Mouse (Mus musculus) heart, adult 2 months (tissue): ENCODE results near the gene Appl1. TPM values are rescaled to one million over a fixed set of nuclear protein-coding genes. Genes with fewer than 3 reads are reported as not detected.
A peak's percentile ranks its signal among the peaks of the same experiment; 100 is the strongest.
"Not testable (repeated sequence)": the region's sequence is repeated elsewhere in the genome, so short reads cannot be mapped to it uniquely, and the experiment has no call there.

Experiments used
- DNase-seq, 2 experiments: peaks; one replicate each; pipeline ENCODE4 v3.0.0; 2021
- H3K27ac ChIP-seq: fragments of 200-600 bp; 2 replicates; pipeline ENCODE4 v1.8.1; 2022
- H3K27me3 ChIP-seq: fragments of 200-500 bp; 2 replicates; pipeline ENCODE4 v1.6.1; 2012; ENCODE audit warnings: mild to moderate bottlenecking, low read length, inconsistent platforms, mixed read lengths; ENCODE audit not compliant: control insufficient read depth, insufficient read depth
- H3K36me3 ChIP-seq: fragments of 200-500 bp; 2 replicates; pipeline ENCODE4 v1.6.1; 2012; ENCODE audit warnings: low read length, inconsistent platforms; ENCODE audit not compliant: control insufficient read depth, insufficient read depth
- H3K4me1 ChIP-seq: fragments of 200-500 bp; 2 replicates; pipeline ENCODE4 v1.6.1; 2011; ENCODE audit warnings: low read length; ENCODE audit not compliant: control insufficient read depth, insufficient read depth
- H3K4me3 ChIP-seq: fragments of 200-600 bp; 2 replicates; pipeline ENCODE4 v1.8.1; 2022
- H3K79me2 ChIP-seq: fragments of 200-500 bp; replicated peaks from 2 replicates; pipeline ENCODE4 v1.6.1; 2012; ENCODE audit warnings: mild to moderate bottlenecking, inconsistent platforms, low read length, moderate library complexity, mixed read lengths; ENCODE audit not compliant: control insufficient read depth, insufficient read depth
- H3K9ac ChIP-seq: fragments of 200-500 bp; 2 replicates; pipeline ENCODE4 v1.6.1; 2012; ENCODE audit warnings: low read depth, mild to moderate bottlenecking, control low read depth, inconsistent platforms, low read length, mixed read lengths
- CTCF ChIP-seq: fragments of 200-600 bp; IDR thresholded peaks from 2 replicates; pipeline ENCODE4 v1.8.1; 2022; ENCODE audit warnings: antibody characterized with exemption, mild to moderate bottlenecking, moderate library complexity
- EP300 ChIP-seq: fragments of 200-500 bp; IDR thresholded peaks from 2 replicates; pipeline ENCODE4 v1.6.1; 2011; ENCODE audit warnings: low read depth, low read length, control low read depth; ENCODE audit not compliant: insufficient read depth
- POLR2A ChIP-seq: fragments of 200-500 bp; IDR thresholded peaks from 2 replicates; pipeline ENCODE4 v1.6.1; 2011; ENCODE audit warnings: mild to moderate bottlenecking, low read depth, low read length, control low read depth; ENCODE audit not compliant: insufficient read depth
- whole genome bisulfite sequencing: fragments of 180-500 bp; shearing (Covaris S2); methylation state at CpG from one replicate; pipeline ENCODE4 v1.1.7; 2018; 5-methylcytosine and 5-hydroxymethylcytosine counted together
- intact Hi-C: fragments of 180-260 bp; cut with DNase I; formaldehyde crosslinking; loops from one replicate; pipeline ENCODE4 v1.15.1; 2025
- polyA plus RNA-seq: library from polyadenylated mRNA; depleted of rRNA; stranded (reverse); fragments of >200 nt; gene quantifications from 2 replicates; pipeline ENCODE4 v1.2.3, GENCODE M21; 2012
- total RNA-seq, 2 experiments: library from RNA; stranded (reverse); gene quantifications; 2 replicates each; pipeline ENCODE4 v1.2.3; 2021

Gene Appl1
- total and polyA plus RNA-seq, 3 experiments = 3.6 to 19.5 (median 18.9) TPM

GRCm38 (mm10) chr14:26913681-26914268 is 57.3 kb downstream of the Appl1 start:
- no peak for DNase-seq
- no peaks in the 10 kb centered on the region; the same call in 1 of the 2 replicates for H3K4me1 ChIP-seq
- TF ChIP-seq POLR2A (no peak), CTCF (no peak), EP300 (no peak)
- no peak overlapping the region for H3K4me3 ChIP-seq
- no peaks in the 10 kb centered on the region for H3K27me3 ChIP-seq
- H3K79me2 ChIP-seq = no peaks in the 10 kb centered on the region
- no peak overlapping the region for H3K27ac ChIP-seq
- 79% methylated on average over 9 of the region's 9 CpGs for WGBS
- no peak overlapping the region for H3K9ac ChIP-seq
- intact Hi-C loops = no loop called here
- H3K36me3 ChIP-seq = no peaks in the 10 kb centered on the region; the same call in 1 of the 2 replicates

GRCm38 (mm10) chr14:26911826-26912225 is 59.2 kb downstream of the Appl1 start:
- WGBS = 87% methylated on average over 13 of the region's 13 CpGs
- no peaks in the 10 kb centered on the region for H3K79me2 ChIP-seq
- H3K27me3 ChIP-seq = no peaks in the 10 kb centered on the region
- no peak overlapping the region for H3K9ac ChIP-seq
- H3K36me3 ChIP-seq = no peaks in the 10 kb centered on the region
- H3K27ac ChIP-seq = no peak overlapping the region; the same call in 1 of the 2 replicates
- H3K4me1 ChIP-seq = no peaks in the 10 kb centered on the region; the same call in 1 of the 2 replicates
- intact Hi-C loops = no loop called here
- TF ChIP-seq POLR2A (no peak), EP300 (no peak), CTCF (no peak)
- DNase-seq = no peak
- no peak overlapping the region for H3K4me3 ChIP-seq

- intact Hi-C loops = no loop called here
- Histone ChIP-seq H3K4me3 (no peak overlapping the region), H3K9ac (no peak overlapping the region), H3K27ac (peak overlapping the region; percentile 20; the same call in 1 of the 2 replicates), H3K27me3 (no peaks in the 10 kb centered on the region), H3K36me3 (no peaks in the 10 kb centered on the region), H3K79me2 (no peaks in the 10 kb centered on the region), H3K4me1 (no peaks in the 10 kb centered on the region; the same call in 1 of the 2 replicates)
- no peak for TF ChIP-seq EP300
- no peak for TF ChIP-seq POLR2A
- no peak for TF ChIP-seq CTCF
- peak in 1 of 2 experiments; percentile 30 for DNase-seq
- WGBS = 25% methylated on average over 6 of the region's 6 CpGs
Measured at GRCm38 (mm10) chr14:26911201-26911600, 59.8 kb downstream of the Appl1 start.

GRCm38 (mm10) chr14:26910461-26910860 is 60.6 kb downstream of the Appl1 start:
- DNase-seq, H3K9ac ChIP-seq, H3K79me2 ChIP-seq, H3K27me3 ChIP-seq, intact Hi-C loops, H3K4me1 ChIP-seq, H3K27ac ChIP-seq, H3K4me3 ChIP-seq, H3K36me3 ChIP-seq: not testable (repeated sequence)
- WGBS = 65% methylated on average over 9 of the region's 9 CpGs

GRCm38 (mm10) chr14:26907401-26907800 is 63.6 kb downstream of the Appl1 start:
- Histone ChIP-seq H3K36me3 (no peaks in the 10 kb centered on the region), H3K4me1 (no peaks in the 10 kb centered on the region; the same call in 1 of the 2 replicates), H3K27me3 (no peaks in the 10 kb centered on the region), H3K79me2 (no peaks in the 10 kb centered on the region), H3K4me3 (no peak overlapping the region), H3K27ac (no peak overlapping the region), H3K9ac (no peak overlapping the region)
- intact Hi-C loops = no loop called here
- no peak for DNase-seq
- no peak for TF ChIP-seq EP300
- TF ChIP-seq CTCF = no peak
- no peak for TF ChIP-seq POLR2A
- 78% methylated on average over 4 of the region's 4 CpGs for WGBS

GRCm38 (mm10) chr14:26900893-26901292 is 70.1 kb downstream of the Appl1 start:
- Histone ChIP-seq H3K4me3 (no peak overlapping the region), H3K27me3 (no peaks in the 10 kb centered on the region), H3K4me1 (no peaks in the 10 kb centered on the region), H3K79me2 (no peaks in the 10 kb centered on the region), H3K27ac (no peak overlapping the region), H3K9ac (no peak overlapping the region), H3K36me3 (peaks cover 3% of the 10 kb centered on the region; the same call in 1 of the 2 replicates)
- no peak for DNase-seq
- intact Hi-C loops = no loop called here
- 83% methylated on average over 12 of the region's 12 CpGs for WGBS
- TF ChIP-seq CTCF (no peak), EP300 (no peak), POLR2A (no peak)
